ENCODE assay signal across 11 mouse cellular contexts in the genomic region with DNA sequence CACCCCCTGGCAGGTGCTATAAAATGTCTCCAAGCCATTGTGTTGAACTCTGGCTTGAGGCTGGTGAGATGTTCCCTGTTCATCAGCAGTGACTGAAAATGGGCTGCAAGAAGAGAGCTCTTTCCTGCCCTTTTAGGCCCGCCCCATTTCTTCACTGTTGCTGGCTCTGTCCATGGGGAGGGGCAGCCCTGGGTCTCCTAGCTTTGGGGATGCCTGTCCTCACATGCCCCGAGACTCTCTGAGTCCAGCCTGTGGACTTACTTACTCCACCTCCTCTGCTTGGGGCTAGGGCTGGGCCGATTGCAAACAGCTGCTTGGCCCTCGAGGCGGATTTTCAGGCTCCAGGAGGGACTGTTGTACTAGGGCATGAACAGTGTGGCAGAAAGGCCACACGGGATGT. TPM values are rescaled to one million over a fixed set of nuclear protein-coding genes. Genes with fewer than 3 reads are reported as not detected.
A peak's percentile ranks its signal among the peaks of the same experiment; 100 is the strongest.
DNase-seq lines count a peak whose midpoint lies in the region; ATAC-seq and TF ChIP-seq lines count a peak whose summit lies in the region.
"Had no signal": no experiment of that assay in that cellular context is flagged by ENCODE, and none has a peak within 500 bp of the region (broad histone marks: within the 10 kb centered on the region; RNA-seq: fewer than 3 reads in every experiment).

No protein-coding gene starts in this region.

- WGBS in liver, adult 2 months: 66% methylated on average over 6 of the region's 6 CpGs
- 38% methylated on average over 6 of the region's 6 CpGs for WGBS in liver, embryonic 12.5 days (ENCODE audit: insufficient replicate concordance)
- WGBS in stomach, postnatal 0 days: 41% methylated on average over 6 of the region's 6 CpGs
- WGBS in hindbrain, embryonic 10.5 days: 68% methylated on average over 6 of the region's 6 CpGs
- 76% methylated on average over 6 of the region's 6 CpGs for WGBS in midbrain, postnatal 0 days

- no peaks in the 10 kb centered on the region; the same call in 1 of the 2 replicates for H3K4me1 ChIP-seq in liver, adult 2 months (ENCODE audit: control insufficient read depth, insufficient read depth, low read length)
- H3K4me1 ChIP-seq in liver, embryonic 12.5 days: no peaks in the 10 kb centered on the region
- H3K4me1 ChIP-seq in stomach, postnatal 0 days (replicated peaks; ENCODE audit: control insufficient read depth, insufficient read depth): peaks cover 3% of the 10 kb centered on the region
- H3K4me1 ChIP-seq in hindbrain, embryonic 10.5 days (replicated peaks): peaks cover 39% of the 10 kb centered on the region
- H3K4me1 ChIP-seq in midbrain, postnatal 0 days (ENCODE audit: insufficient read depth, low read length): no peaks in the 10 kb centered on the region
- H3K4me1 ChIP-seq: hindbrain, embryonic 15.5 days had no signal

- H3K4me3 ChIP-seq in liver, adult 2 months (ENCODE audit: insufficient read depth, low read depth, low read length): no peak overlapping the region
- H3K4me3 ChIP-seq in liver, embryonic 12.5 days: no peak overlapping the region
- no peak overlapping the region for H3K4me3 ChIP-seq in stomach, postnatal 0 days (ENCODE audit: low read depth, low read length)
- no peak overlapping the region for H3K4me3 ChIP-seq in hindbrain, embryonic 10.5 days
- H3K4me3 ChIP-seq in midbrain, postnatal 0 days (ENCODE audit: low read depth, low read length): no peak overlapping the region
- H3K4me3 ChIP-seq: hindbrain, embryonic 15.5 days had no signal

- H3K36me3 ChIP-seq in liver, adult 2 months (ENCODE audit: control insufficient read depth, insufficient read depth, low read length): no peaks in the 10 kb centered on the region
- no peaks in the 10 kb centered on the region for H3K36me3 ChIP-seq in liver, embryonic 12.5 days
- H3K36me3 ChIP-seq in stomach, postnatal 0 days (ENCODE audit: control insufficient read depth, insufficient read depth, low read length): no peaks in the 10 kb centered on the region
- no peaks in the 10 kb centered on the region for H3K36me3 ChIP-seq in hindbrain, embryonic 10.5 days
- no peaks in the 10 kb centered on the region for H3K36me3 ChIP-seq in midbrain, postnatal 0 days (ENCODE audit: insufficient read depth, low read length)
- H3K36me3 ChIP-seq: hindbrain, embryonic 15.5 days had no signal

- no peaks in the 10 kb centered on the region for H3K79me2 ChIP-seq in liver, adult 2 months (ENCODE audit: control insufficient read depth, insufficient read depth, low read length)

- TF ChIP-seq EP300 in stomach, postnatal 0 days (optimal IDR thresholded peaks at IDR 0.05): no peak

- DNase-seq in liver, adult 2 months (ENCODE audit: extremely low read depth, low read depth, low spot score): peak; percentile 8
- DNase-seq in gastrocnemius, postnatal 10 days: peak; percentile 45
- DNase-seq in kidney, postnatal 36 days: peak; percentile 48 to 55
- no peak for DNase-seq in stomach, postnatal 0 days (ENCODE audit: low spot score)
- DNase-seq in hindbrain, embryonic 10.5 days (ENCODE audit: low spot score): no peak
- no peak for DNase-seq in midbrain, postnatal 0 days (ENCODE audit: low spot score)
- DNase-seq in layer of hippocampus, postnatal 10 days (ENCODE audit: low spot score in 2 of 2): no peak
- DNase-seq: layer of hippocampus, adult 9-11 months had no signal

- no peaks in the 10 kb centered on the region for H3K9me3 ChIP-seq in liver, embryonic 12.5 days (replicated peaks)
- no peaks in the 10 kb centered on the region for H3K9me3 ChIP-seq in stomach, postnatal 0 days (ENCODE audit: control insufficient read depth, low read length)
- H3K9me3 ChIP-seq in hindbrain, embryonic 10.5 days: no peaks in the 10 kb centered on the region
- H3K9me3 ChIP-seq in midbrain, postnatal 0 days (ENCODE audit: low read length): no peaks in the 10 kb centered on the region
- H3K9me3 ChIP-seq: hindbrain, embryonic 15.5 days had no signal

- no peaks in the 10 kb centered on the region for H3K27me3 ChIP-seq in liver, adult 2 months (ENCODE audit: control insufficient read depth, insufficient read depth, low read length)
- peaks cover 10% of the 10 kb centered on the region; the same call in 1 of the 2 replicates for H3K27me3 ChIP-seq in liver, embryonic 12.5 days (replicated peaks)
- no peaks in the 10 kb centered on the region for H3K27me3 ChIP-seq in stomach, postnatal 0 days (ENCODE audit: control insufficient read depth, insufficient read depth, low read length)
- no peaks in the 10 kb centered on the region for H3K27me3 ChIP-seq in hindbrain, embryonic 10.5 days (ENCODE audit: insufficient read depth, poor library complexity, severe bottlenecking)
- H3K27me3 ChIP-seq in midbrain, postnatal 0 days (ENCODE audit: insufficient read depth, low read length): no peaks in the 10 kb centered on the region
- H3K27me3 ChIP-seq: hindbrain, embryonic 15.5 days had no signal

- H3K27ac ChIP-seq in liver, adult 2 months (replicated peaks; ENCODE audit: insufficient read depth, low read depth, low read length): 0 out of 2 replicates have a peak overlapping the region, but pooled peaks have one; percentile 27
- no peak overlapping the region for H3K27ac ChIP-seq in liver, embryonic 12.5 days
- H3K27ac ChIP-seq in stomach, postnatal 0 days (replicated peaks): no peak overlapping the region
- no peak overlapping the region for H3K27ac ChIP-seq in hindbrain, embryonic 10.5 days
- no peak overlapping the region for H3K27ac ChIP-seq in midbrain, postnatal 0 days (ENCODE audit: low read depth, low read length)
- H3K27ac ChIP-seq: hindbrain, embryonic 15.5 days had no signal

- H3K4me2 ChIP-seq in liver, embryonic 12.5 days: no peak overlapping the region
- no peak overlapping the region for H3K4me2 ChIP-seq in stomach, postnatal 0 days (replicated peaks; ENCODE audit: low read depth)
- H3K4me2 ChIP-seq in midbrain, postnatal 0 days (ENCODE audit: low read depth, low read length, poor library complexity, severe bottlenecking): no peak overlapping the region
- H3K4me2 ChIP-seq: hindbrain, embryonic 15.5 days had no signal

- no peak overlapping the region for H3K9ac ChIP-seq in liver, adult 2 months (ENCODE audit: low read depth, low read length)
- no peak overlapping the region for H3K9ac ChIP-seq in liver, embryonic 12.5 days
- H3K9ac ChIP-seq in stomach, postnatal 0 days (ENCODE audit: low read length): no peak overlapping the region
- no peak overlapping the region for H3K9ac ChIP-seq in midbrain, postnatal 0 days (replicated peaks; ENCODE audit: low read length, poor library complexity, severe bottlenecking)
- H3K9ac ChIP-seq: hindbrain, embryonic 15.5 days had no signal

- TF ChIP-seq POLR2A in liver, adult 2 months (IDR thresholded peaks at IDR 0.05; ENCODE audit: extremely low read depth, insufficient read depth, low read length): no peak

- no peak for ATAC-seq in liver, embryonic 12.5 days
- peak; percentile 53; the same call in 1 of the 2 replicates for ATAC-seq in stomach, postnatal 0 days (ENCODE audit: low FRiP score, low TSS enrichment)
- ATAC-seq in midbrain, postnatal 0 days (ENCODE audit: low FRiP score): no peak
- ATAC-seq: forebrain, embryonic 14.5 days had no signal

- TF ChIP-seq CTCF in liver, adult 2 months (IDR thresholded peaks at IDR 0.05; ENCODE audit: low read depth, low read length): no peak
- no peak for TF ChIP-seq CTCF in stomach, postnatal 0 days (IDR thresholded peaks at IDR 0.05; ENCODE audit: low read depth)
- no peak for TF ChIP-seq CTCF in midbrain, postnatal 0 days (IDR thresholded peaks at IDR 0.05)

RNA-seq across cellular contexts. Expression of a gene that starts 10.9 kb away (rescaled TPM):
- 2.0 and 3.0 TPM in 2 replicates for total RNA-seq in liver, adult 2 months (2014; rRNA removed)
- polyA plus RNA-seq in liver, adult 2 months (2012; rRNA removed): 2.0 and 2.1 TPM in 2 replicates
- polyA plus RNA-seq in liver, embryonic 12.5 days (2016; fragmentation: Nextera tagmentation; extraction: Ambion mirVana): 15.0 and 15.4 TPM in 2 replicates
- 100 to 1,000 TPM; 204 to 280 TPM for total RNA-seq in gastrocnemius, postnatal 10 days (2021)
- polyA plus RNA-seq in stomach, postnatal 0 days (2015; fragmentation: Nextera tagmentation; extraction: Ambion mirVana): 68.7 and 69.2 TPM in 2 replicates
- polyA plus RNA-seq in hindbrain, embryonic 10.5 days (2016; fragmentation: Nextera tagmentation; extraction: Ambion mirVana): 21.2 and 25.6 TPM in 2 replicates
- total RNA-seq in midbrain, postnatal 0 days (2014; rRNA removed): 16.9 and 23.4 TPM in 2 replicates
- polyA plus RNA-seq in midbrain, postnatal 0 days (2015; fragmentation: Nextera tagmentation; extraction: Ambion mirVana): 5.4 and 5.6 TPM in 2 replicates
- total RNA-seq in layer of hippocampus, postnatal 10 days (2021): 10 to 100 TPM in 1 of 2 experiments, 1 to 10 TPM in 1; 9.9 to 10.8 TPM

Comparison
In these comparisons a context has a peak if more than half of its experiments do, and no peak if none do; other contexts are left out.
1. DNase-seq: peak in liver, adult 2 months (single experiment), gastrocnemius, postnatal 10 days (single experiment) and kidney, postnatal 36 days (2 of 2); none in stomach, postnatal 0 days (single experiment), hindbrain, embryonic 10.5 days (single experiment), midbrain, postnatal 0 days (single experiment) and layer of hippocampus, postnatal 10 days (0 of 2).